Mouse (Mus musculus) liver, adult (tissue): ENCODE results near the gene Acod1.

ENCODE experiments used
- GATA4 ChIP-seq: IDR thresholded peaks from 2 replicates; pipeline ENCODE4 v1.6.1; 2014; ENCODE audit warnings: mild to moderate bottlenecking, low read length; ENCODE audit not compliant: insufficient replicate concordance

Acod1 gene

GRCm38 (mm10) chr14:103086671-103087324 lies 40.0 kb downstream of the Acod1 start:
- TF ChIP-seq GATA4: no peak

DNA sequence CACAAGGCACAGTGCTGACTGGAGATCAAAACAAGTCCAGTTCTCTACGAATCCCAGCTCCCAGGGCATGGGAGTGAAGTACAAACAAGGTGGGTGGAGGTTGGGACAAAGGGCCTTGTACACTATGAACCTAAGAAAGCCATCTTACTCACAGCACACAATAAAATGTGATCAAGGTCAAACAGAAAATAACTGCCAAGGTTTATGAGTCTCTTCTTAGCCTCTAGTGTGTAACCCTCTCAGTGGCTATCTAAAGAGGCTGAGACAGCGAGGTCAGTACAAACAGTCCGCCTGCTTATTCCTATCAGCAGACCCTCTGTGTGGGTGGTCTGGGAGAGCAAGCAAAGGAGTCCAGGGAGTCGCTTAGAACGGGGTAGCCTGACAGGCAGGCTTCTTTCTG lies 41.1 kb downstream of the Acod1 start:
- TF ChIP-seq GATA4: no peak

DNA sequence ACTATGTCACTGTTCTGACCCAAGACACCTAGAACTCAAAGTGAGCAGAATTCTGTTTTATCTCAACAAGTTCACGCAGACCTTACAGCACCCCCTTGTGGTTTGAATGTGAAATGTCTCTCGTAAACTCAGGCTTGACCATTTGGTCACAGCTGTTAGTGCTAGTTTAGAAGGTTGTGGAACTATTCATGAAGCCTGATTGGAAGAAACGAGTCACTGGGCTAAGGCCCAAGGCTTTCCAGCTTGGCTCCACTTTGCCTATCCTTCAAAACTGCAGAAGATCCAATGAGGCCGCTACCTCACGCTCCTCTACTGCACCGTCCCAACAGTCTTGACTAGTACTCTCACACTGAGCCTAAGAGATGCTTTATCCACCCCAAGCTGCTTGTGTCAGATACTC lies 41.8 kb downstream of the Acod1 start:
- TF ChIP-seq GATA4: no peak

- TF ChIP-seq GATA4: no peak
These were observed 46.5 kb downstream of the Acod1 start for GRCm38 (mm10) chr14:103093236-103093635.

DNA sequence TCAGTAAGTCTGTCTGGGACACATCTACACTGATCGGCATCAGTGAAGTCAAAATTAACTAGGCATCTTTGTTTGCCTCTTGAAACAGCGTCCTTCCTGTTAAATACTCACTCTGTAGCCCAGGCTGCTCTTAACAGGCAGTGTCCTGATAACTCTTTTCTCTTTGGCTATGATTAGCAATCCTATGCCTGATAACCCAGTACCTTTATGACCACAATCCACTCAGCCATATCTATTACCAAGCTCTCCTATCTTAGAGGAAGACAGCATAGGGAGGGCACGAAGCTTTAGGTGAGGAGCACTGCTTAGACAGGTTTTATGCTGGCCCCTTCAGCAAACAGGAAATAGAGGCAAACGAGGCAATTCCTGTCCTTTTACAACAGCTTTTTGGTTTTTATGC lies 46.9 kb downstream of the Acod1 start:
- TF ChIP-seq GATA4: no peak

DNA sequence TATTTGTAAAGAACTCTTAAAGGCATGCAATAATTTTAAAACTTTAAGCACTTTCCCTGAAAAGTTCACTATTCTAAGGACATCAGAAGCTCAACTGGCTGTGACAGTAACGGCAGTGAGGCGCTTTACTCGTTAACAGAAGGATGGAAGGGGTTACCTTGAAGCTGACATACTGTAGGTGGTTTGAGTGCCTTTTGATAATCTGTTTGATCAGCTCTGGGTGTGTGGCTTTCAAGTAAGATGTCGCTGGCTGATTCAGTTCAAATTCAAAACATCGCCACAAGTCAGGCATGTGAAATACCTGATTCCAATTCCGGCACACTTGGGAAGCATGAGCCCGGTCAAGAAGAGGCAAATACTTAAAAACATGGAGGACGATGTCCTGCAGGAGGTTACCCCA lies 48.3 kb downstream of the Acod1 start:
- TF ChIP-seq GATA4: no peak

GRCm38 (mm10) chr14:103095826-103096225 lies 49.0 kb downstream of the Acod1 start:
- no peak for TF ChIP-seq GATA4

GRCm38 (mm10) chr14:103096621-103097020 lies 49.8 kb downstream of the Acod1 start:
- TF ChIP-seq GATA4: no peak

DNA sequence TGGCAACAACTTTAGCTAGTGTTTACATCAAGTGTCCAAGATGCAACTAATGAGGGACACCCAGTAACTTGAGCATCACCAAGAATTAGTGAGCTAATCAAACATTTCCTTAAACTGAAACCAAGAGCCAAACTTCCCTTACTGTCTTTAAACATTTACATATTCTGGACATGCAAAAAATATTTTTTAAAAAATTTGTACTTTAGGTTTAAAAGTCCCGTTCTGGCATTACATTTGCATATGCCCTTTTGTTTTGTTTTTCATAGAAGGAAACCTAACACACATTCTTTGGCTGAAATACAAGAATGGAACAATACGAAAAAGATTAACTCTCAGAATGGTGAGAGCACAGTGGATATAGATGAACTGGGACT lies 51.4 kb downstream of the Acod1 start:
- TF ChIP-seq GATA4: no peak

GRCm38 (mm10) chr14:103098587-103099235 lies 51.9 kb downstream of the Acod1 start:
- TF ChIP-seq GATA4: no peak

DNA sequence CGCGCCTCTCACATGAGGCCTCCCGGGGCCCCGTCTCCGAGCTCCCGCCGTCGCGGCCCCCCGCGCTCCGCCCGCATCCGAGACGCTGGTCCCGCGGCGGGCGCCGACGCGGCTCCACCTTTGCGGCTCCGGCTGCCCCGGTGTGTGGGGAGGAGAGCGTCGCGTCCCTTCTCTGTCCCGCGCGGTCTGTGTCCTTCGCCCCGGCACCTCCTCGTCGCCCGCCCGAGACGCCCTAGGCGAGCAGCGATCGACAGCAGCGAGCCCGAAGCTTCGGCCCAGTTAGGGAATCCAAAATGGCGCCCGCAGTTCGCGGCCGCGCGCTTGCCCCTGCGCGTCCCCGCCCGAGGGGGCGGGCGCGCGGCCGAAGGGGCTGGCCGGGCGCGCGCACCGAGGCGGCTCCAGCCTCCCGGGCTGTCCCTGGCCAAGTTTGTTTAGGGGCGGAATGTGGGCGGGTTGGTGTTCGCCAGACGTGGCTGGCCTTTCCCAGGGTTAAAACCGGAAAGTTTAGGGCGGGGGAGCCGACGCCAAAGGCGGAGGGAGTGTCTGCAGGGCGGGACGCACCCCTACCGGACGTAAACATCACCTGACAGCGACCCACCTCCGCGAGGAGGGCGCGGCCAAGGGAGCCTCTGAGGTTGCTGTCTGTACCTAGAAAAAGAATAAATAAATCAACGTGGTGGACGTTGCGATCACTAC lies 52.6 kb downstream of the Acod1 start, which contains the start of gene Fbxl3:
TSS of gene Fbxl3 (minus strand) at position 329 of the 696 bp plus-strand sequence.
- peak; percentile 27; the same call in 1 of the 2 replicates for TF ChIP-seq GATA4

DNA sequence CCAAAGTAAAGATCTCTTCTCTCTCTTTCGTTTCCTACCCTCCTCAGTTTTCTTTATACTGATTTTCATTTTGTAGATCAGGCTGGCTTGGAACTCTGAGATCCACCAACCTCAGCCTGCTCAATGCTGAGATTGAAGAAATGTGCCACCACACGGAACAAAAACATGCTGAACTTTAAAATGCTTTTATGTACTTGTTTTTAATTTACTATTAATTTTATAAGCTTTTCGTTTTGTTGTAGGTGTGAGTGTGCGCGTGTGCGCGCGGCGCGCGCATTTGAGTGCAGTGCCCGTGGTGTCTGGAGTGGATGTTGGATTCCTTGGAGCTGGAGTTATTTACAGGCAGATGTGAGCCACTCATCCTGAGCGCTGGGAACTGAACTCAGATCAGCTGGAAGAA lies 53.5 kb downstream of the Acod1 start:
- no peak for TF ChIP-seq GATA4

GRCm38 (mm10) chr14:103101171-103101570 lies 54.4 kb downstream of the Acod1 start:
- no peak for TF ChIP-seq GATA4

DNA sequence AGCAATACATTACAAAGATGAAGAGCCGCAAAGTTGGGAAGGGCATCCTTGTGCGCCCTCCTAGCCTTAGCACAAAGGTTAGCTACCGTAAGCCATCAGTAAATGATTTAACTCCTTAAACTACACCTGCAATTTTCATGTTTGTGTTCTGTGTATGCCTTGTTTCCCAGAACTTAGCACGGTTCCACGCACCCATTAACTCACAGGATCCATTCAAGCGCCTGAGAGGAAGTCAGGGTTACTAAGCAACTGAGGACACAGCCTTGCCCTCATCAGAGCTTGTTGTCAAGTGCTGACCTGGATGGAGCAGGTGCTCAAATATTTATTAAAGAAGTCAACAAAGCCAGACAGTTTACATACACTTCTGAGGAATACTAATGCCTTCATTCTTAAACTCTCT lies 55.5 kb downstream of the Acod1 start:
- TF ChIP-seq GATA4: no peak

GRCm38 (mm10) chr14:103102731-103103335 lies 56.1 kb downstream of the Acod1 start:
- no peak for TF ChIP-seq GATA4
